Mouse (Mus musculus): ENCODE measurements around the gene Alk.
A peak's percentile ranks its signal among the peaks of the same experiment; 100 is the strongest.

The Alk gene

DNA sequence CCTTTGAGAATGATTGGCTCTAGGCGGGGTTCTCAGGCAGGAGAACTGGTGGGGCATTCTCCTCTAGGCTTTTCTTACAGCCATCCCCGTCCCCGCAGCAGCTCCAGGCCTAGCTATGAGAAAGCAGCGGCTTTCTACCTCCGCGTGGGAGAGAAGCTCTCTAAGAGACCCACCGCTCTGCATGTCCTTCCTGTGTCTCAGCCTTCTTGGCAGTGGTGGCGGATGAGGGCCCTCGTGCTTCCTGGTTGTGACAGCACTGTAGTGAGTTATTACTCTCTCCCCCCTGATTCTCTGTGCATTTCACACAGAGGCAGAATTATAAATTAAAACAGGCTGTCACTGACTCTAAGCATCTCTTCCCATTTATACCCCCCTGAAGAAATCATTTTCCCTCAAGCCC is 618.0 kb downstream of the Alk start:
- DNase-seq (ENCODE audit: low read depth in 1 of 2, low spot score in 2 of 2): no peak

DNA sequence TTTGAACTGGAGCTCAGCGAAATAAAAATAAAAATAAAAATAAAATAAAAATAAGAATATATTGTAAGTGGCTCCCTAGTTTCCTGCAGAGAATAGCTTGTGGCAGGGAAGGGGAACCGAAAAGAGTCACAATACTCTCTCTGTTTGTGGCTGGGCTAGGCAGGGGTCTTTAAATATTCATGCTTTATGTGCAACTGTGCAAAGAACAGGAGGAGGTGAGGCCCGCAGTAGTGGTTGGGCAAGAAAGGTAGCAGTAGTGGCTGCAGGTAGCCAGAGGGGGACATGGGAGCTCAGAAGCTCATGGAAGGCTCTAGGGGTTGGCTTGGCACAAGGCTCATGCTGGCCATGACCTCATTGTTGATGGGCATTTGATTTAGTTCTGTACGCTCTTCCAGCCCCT is 623.2 kb downstream of the Alk start:
- DNase-seq (ENCODE audit: low read depth in 1 of 2, low spot score in 2 of 2): no peak

DNA sequence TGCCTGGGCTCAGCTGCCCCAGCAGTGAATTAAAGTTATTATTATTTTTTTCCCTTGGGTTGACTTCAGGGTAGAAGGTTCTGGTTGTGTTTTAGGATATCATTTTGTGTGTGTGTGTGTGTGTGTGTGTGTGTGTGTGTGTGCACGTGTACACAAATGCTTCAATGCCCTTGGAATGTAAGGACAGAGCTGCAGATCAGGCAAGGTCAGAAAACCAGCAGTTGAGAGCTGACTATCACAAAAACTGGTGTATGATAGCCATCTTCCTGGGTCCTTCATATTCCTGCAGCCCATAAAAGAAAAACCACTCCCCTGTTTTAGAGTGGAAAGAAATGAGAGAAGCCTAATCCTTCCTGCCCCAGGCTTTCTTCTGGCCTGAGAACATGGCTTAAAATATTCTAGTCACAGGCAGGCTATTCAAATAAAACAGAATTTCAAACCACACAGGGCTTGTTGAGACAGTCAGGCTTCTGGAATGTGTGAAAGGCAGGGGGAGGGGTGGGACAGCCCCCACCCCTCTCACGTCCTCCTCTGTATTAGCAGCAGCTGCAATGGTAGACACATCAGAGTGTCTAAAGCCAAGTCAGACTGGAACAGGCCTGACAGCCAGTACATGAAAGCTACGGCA is 623.8 kb downstream of the Alk start:
- no peak for DNase-seq (ENCODE audit: low read depth in 1 of 2, low spot score in 2 of 2)

DNA sequence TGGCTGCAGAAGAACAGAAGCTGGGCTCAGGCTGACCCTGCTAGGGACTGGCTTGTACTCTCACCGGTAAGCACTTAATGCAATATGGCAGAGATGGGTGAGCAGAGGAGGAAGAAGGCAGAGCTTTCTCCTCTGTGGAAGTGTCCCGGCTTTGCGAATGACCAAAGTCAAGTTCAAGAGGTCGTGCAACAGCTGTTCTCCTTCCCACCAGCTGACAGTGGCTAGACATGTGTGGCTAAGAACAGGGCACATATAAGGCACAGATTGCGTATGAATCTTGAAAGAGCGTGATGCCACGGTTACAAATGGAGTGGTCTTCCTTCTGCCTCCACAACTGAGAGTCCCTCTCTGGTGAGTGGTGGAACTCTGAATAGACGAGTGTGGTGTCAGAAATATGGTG is 625.3 kb downstream of the Alk start:
- DNase-seq (ENCODE audit: low read depth in 1 of 2, low spot score in 2 of 2): no peak

DNA sequence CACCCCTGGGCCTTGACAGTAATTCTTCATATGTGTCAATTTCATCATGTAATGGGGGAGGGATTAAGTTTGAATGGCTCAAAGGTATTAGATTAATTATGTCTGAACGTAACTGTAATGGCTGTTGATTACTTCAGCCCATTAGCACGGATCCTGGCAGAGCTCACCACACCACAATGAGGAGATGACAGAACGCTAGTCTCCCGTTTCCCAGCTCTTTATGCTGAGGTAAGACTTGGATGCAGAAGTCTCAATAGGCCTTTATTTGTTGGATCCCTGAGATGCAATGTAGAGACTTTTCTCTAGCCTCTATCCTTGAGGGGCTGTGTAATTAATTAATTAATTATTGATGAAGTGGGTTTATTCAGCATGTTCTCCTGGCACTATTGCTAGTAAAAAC is 627.8 kb downstream of the Alk start:
- DNase-seq (ENCODE audit: low read depth in 1 of 2, low spot score in 2 of 2): no peak

DNA sequence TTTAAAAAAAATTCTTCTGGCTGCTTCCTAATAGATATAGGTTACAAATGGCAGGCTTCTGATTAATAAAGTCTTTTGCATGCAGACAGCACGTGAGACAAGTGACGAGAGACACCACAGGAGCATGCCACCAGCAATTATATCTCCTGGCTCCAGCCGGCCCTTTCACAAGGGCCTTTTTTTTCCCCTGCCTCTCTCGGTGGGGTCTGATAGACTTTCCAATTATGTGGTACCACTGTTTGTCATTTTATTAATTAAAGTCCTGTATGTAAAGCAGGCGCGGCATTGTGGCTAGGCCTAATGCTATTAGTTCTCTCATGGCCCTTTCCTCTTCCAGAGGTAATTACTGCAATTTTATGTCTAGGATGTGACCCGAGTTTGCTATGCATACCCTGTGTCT is 630.7 kb downstream of the Alk start:
- no peak for DNase-seq (ENCODE audit: low read depth in 1 of 2, low spot score in 2 of 2)

DNA sequence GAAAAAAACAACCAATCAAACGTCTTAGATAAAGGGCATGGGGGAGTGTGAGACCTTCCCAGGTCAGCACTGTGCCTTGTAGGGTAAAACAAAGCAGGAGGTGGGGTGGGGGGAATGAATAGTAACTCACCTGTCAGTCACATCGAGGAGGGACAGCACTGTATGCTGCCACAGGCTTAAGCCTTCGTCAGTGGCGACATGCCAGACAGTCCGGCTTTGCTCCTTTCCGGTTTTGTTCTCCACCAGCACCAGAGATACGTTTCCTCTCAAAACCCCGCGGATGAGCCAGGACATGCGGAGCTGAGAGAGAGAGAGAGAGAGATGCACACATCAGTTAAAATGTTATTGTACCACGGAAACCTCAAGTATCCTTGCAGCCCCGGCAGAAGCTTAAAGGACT is 637.1 kb downstream of the Alk start:
- no peak for DNase-seq (ENCODE audit: low read depth in 1 of 2, low spot score in 2 of 2)

DNA sequence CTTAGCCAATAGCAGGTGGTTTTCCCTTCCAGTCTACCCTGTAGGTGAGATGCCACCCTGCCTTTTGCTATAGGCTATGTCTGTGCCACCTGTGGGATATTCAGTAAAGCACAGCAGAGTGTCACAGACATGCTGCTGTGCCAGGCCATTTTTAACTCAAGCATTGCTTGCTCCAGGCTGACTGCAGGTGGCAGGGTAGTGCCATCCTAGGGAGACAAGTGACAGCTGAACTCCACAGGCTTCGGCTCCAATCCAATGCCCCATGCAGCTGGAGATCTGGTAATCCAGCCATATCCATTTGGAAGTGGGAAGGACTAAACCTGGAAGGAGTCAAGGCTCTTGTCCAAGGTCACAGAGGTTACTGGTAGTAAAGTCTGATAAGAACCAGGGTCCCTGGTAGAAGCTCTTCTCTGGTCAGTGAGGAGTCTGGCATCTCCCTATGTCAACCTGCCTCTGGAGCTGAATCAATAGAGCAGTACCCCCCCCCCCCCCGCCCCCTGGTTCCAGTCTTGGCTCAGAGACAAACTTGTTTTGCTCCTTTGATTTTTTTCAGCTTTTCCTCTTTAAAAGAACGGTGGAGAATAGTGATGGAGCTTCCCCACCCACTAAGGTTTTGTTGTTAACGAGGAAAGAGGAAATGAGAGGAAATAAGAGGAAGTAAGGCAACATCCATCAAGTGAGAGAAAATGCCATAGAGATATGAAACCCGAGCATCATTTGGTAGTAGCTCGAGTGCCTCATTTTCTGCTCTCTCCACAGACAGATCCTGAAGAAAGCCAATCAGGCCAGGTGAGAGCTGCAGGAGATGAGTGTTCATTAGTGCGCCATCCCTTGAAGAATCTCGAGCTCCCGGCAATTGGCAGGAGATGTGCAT is 638.5 kb downstream of the Alk start:
- peak in 1 of 2 experiments; percentile 3 for DNase-seq (ENCODE audit: low read depth in 1 of 2, low spot score in 2 of 2)

DNA sequence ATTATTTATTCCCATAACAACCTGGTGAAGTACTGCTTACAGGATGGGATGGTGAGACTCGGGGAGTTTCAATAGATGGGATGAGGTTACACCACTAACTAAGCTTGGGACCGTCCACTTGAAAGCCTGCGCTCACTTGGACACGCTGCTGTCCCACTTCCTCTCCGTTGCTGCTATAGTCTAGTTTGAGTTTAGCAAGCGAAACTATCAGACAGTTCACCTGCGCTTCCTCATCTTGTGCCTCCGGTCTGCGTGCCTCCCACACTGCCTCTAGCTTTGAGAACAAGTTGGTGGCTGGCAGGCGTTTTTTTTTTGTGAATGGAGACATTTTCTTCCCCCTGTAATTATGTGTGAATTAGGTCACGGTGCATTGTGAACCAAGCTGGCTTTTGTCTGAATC is 639.8 kb downstream of the Alk start:
- DNase-seq (ENCODE audit: low read depth in 1 of 2, low spot score in 2 of 2): no peak

DNA sequence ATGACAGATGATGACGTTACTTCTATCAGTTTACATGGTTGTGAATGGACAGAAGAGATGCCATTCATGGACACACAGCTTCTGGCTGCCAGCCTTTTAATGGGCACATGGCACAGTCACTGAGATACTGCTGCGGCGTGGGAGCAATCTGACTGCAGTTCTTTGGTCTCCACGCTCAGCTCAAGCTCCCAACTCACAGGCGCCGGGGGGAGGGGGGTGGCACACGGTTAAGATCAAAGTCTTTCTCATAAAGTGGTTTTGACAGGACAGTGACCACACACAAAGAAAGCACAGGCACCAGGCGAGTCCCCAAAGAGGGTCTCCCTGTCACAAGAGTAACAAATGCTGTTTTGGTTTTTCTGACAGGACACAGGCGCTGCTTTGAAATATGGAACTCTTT is 641.7 kb downstream of the Alk start:
- DNase-seq (ENCODE audit: low read depth in 1 of 2, low spot score in 2 of 2): no peak

DNA sequence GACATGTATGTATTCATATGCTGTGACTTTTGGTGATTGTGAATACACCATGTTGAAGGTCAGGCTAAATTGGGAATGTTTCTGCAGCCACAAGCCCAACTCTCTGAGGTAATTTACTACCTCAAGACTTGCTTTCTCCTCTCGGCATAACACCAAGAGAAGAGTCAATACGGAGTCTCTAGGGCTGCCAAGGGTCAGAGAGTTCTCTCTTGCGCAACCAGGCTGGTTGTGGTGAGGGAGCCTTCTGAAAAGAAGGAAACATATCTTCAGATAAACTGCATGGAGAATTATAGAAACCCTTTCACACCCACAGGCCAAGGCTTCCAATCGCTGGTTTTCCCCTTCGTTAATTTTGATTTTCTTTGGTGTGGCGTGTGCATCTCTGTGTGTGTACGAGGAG is 649.4 kb downstream of the Alk start:
- DNase-seq (ENCODE audit: low read depth in 1 of 2, low spot score in 2 of 2): no peak

DNA sequence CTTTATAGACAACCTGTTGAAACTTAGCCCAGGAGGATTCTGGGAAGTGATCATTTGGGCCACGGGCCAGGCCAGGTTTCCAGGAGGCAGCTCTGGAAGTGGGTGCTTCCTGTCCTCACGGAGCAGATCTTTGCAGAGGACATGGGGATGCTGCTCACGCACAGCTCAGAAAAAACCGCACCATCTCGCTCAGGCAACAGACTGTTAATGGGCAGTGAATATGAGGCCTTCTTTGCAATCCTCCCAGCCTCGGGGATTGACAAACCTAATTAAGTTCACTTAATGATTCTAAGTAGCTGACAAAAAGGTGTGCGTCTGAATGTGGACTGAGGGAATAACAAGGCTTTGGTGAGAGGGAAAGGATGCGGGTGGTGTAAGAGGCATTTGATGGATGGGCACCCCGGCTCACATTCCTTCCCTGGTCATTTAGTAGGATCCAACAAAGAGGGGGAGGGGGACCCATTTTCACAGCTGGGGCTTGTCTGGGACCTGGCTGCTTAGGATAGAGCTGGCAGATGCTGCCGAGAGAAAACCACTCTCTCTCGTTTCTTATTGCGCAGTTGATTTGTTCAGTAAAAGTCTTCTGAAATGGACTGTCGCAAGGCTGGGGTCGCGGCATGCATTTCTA is 650.1 kb downstream of the Alk start:
- DNase-seq (ENCODE audit: low read depth in 1 of 2, low spot score in 2 of 2): no peak

DNA sequence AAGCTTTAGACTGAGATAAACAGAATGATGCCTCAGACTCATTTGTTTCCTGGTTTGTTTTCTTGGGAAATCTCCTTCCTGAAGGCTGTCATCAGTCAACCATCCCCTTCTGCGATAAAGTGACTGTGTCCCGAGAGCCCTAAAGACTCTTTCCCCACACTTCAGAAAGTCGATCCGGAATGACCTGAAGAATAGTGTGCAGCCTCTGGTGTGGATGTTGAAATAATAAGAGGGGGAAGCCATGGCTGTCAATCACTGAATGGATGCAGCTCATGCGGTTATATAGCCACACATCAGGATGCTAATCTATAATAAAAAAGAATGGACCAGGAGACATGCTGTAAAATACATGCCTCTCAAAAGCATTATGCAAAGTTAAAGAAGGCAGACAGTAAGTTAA is 653.5 kb downstream of the Alk start:
- DNase-seq (ENCODE audit: low read depth in 1 of 2, low spot score in 2 of 2): no peak

DNA sequence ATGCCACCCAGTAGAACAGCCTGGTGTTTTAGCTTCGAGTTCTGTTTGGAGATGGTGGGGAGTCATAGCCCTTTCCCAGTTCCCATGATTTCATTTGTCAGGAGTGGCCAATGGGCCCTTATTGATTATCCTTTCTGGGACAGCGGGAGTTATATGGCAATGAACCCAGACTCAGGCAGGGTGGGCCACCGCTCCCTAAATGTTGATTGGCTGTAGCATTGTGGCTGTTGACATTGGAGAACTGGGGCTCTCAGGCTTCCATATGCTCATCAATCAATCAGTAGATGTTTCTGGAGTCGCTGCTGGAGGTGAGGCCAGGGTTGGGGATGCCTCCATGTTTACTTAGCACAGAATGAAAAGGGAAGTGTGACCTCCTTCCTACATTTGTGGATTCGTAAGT is 655.7 kb downstream of the Alk start:
- DNase-seq (ENCODE audit: low read depth in 1 of 2, low spot score in 2 of 2): no peak

DNA sequence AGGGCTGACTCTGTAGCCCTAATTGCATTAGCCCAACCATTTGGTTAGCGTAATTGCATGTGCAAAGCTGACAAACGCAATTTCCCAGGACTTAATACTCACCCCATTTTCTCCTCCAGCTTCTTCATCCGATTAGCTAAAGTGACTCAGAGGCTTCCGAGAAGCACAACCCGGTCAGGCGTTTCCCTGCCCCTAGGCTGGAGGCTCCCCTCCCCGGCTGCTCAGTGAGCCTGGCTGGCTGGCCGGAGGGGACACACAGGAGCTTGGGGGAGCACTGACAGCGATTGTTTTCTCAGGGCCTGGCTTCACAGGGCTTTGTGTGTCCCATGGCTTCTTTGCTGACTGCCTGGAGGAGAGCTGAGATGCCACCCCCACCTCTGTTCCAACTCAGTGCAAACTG is 657.0 kb downstream of the Alk start:
- no peak for DNase-seq (ENCODE audit: low read depth in 1 of 2, low spot score in 2 of 2)

DNA sequence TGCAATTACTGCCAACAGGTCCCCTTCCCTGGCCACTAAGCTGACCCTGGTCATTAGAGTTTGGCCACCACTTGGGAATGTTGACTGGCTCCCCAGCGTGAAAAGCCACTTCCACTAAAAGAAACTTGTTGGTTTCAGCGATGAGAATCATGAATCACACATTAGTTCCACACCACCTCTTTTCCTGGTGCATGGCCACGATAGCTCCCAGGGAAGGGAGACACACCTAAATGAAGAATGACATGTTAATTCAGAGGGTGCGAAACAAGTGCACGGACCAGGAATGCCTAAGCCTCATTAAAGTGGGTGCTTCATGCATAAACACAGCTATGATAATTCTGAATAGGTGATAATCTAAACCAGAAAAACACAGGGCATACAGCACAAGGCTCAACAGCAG is 660.4 kb downstream of the Alk start:
- DNase-seq (ENCODE audit: low read depth in 1 of 2, low spot score in 2 of 2): no peak

DNA sequence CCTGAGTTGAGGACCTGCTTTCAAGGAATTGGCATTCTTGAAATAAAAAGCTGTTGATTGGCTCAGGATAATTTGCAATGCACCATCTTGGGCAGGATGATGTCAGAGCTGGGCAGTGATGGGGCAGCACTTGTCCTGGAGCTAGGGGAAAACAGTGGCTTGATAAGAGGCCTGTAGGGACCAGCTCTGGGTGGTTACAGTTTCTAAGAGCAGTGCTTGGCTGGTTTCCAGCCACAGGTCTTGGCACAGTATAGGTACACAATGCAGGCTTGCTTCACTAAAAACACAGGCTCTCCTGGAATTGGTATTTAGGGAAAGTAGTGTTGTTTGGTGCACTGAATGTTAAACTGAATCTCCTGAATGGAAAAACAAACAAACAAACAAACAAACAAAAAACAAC is 662.4 kb downstream of the Alk start:
- no peak for DNase-seq (ENCODE audit: low read depth in 1 of 2, low spot score in 2 of 2)

DNA sequence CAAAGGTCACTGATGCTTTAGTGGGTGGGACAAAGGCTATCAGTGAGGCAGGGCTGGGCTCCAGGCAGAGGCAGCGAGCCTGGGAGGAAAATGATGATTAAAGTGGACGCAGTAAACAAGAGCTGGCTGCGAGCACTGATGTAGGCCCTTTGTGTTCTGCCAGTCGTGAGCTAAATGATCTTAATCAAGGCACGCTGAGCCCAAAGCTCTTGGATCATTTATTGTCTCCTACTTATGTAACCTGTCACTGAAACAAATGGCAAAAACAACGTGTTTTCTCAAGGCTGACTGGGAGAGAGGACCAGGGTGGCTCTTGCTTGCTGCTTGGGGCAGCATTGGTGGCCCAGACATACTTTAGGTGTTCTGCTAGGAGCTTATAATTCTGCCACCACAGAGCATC is 663.0 kb downstream of the Alk start:
- no peak for DNase-seq (ENCODE audit: low read depth in 1 of 2, low spot score in 2 of 2)

DNA sequence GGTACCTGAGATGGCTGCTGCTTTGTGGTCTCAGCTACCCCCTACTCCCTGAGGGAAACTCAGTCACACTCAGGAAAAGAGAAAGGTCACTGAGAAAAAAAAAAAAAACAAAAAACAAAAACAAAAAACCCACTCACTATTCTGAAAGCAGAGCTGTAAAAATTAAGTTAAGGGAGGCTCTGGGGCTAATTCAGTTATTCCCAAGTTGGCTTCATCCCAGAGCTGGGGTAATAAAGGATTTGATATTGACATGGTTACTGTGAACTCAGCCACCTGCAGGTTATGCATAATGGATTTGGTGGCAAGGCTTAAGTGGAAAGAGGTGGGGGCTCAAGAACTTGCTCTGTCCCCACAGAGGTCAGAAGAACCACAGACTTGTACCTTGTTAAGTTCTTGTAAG is 667.7 kb downstream of the Alk start:
- no peak for DNase-seq (ENCODE audit: low read depth in 1 of 2, low spot score in 2 of 2)

DNA sequence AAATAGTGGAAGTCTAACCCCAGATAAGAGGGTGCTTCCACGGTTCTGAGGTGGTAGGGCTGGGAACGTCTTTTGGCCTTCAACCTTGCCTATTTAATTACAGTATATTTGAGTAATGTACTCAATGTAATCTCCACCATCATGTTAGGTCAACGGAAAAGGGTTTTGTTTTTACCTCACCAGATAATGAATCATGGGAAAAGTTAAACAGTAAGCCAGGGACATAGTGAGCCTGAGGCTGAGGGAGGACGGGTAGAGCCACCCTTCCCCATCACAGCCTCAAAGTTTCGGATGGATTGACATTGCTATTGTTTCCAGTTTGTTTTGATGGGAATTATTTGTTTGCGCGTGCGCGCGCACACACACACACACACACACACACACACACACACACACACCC is 668.6 kb downstream of the Alk start:
- DNase-seq (ENCODE audit: low read depth in 1 of 2, low spot score in 2 of 2): no peak

DNA sequence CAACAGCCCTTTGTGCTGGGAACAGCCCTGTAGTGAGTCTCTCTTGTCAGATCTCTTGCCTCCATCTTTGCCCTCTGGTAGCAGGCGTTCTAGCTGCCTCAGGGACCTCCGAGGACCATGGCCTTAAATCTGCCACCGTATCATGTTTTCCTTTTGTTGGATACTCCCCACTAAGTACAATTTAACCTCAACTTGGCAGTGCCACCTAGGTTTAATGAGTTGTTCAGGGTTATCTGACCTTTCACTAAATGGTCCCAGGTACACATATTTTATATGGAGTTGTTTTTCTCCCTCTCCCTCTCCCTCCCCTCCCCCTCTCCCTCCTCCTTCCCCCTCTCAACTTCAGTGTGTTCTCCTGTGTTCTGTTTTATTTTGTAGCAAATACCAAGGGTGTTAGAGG is 669.1 kb downstream of the Alk start:
- no peak for DNase-seq (ENCODE audit: low read depth in 1 of 2, low spot score in 2 of 2)

DNA sequence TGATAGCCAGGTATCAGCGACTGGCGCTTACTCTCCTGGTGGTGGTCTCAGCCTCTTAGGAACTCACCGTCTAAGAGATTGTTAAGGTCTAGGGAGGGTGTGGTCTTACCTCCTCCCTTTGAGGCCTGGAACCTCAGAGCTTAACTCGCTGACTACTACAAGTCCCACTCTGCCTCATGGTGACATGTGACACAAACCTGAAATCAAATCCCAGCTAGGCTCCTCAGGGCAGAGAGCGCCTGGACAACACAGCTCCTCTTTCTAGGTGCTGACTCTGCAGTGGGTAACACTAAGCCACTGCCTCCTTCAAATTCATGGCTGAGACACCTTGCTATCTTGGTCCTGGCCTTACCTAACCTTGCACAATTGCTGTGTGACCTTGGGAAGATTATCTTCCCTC is 689.5 kb downstream of the Alk start:
- no peak for DNase-seq (ENCODE audit: low read depth in 1 of 2, low spot score in 2 of 2)

DNA sequence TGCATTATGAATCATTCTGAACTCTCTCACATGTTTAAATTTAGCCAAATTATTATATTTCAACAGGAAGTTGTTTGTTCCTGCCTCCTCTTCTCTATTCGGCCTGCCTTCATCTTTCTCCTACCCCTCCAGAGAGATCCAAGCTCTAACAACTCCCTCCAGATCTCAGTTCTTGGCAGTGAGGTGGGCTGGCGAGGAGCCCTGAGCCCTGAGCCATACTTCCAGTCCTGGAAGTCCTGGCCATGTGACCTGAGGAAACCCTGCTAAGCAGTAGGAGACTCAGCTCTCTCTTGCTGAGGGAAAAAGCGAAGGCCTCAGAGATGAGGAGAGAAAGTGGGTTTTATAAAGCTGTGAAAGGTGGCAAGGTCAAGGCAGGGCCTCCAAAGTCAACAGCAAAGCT is 689.9 kb downstream of the Alk start:
- no peak for DNase-seq (ENCODE audit: low read depth in 1 of 2, low spot score in 2 of 2)
